Mouse (Mus musculus) megakaryocyte, embryonic 14.5 days (primary cell): ENCODE measurements around the gene Cdyl. TPM values are rescaled to one million over a fixed set of nuclear protein-coding genes. Genes with fewer than 3 reads are reported as not detected.

Source experiments
- H3K27me3 ChIP-seq: replicated peaks from 2 replicates; pipeline ENCODE3; 2012; ENCODE audit warnings: inconsistent platforms
- H3K36me3 ChIP-seq: replicated peaks from 2 replicates; pipeline ENCODE3; 2012; ENCODE audit warnings: low read length, inconsistent platforms, mixed read lengths
- H3K4me1 ChIP-seq: 2 replicates; pipeline ENCODE4 v1.6.1; 2012; ENCODE audit warnings: inconsistent platforms
- H3K4me3 ChIP-seq: replicated peaks from 2 replicates; pipeline ENCODE3; 2012; ENCODE audit warnings: moderate library complexity, mild to moderate bottlenecking, inconsistent platforms
- H3K9me3 ChIP-seq: 2 replicates; pipeline ENCODE4 v1.6.1; 2012; ENCODE audit warnings: inconsistent platforms
- FLI1 ChIP-seq: IDR thresholded peaks from 2 replicates; pipeline ENCODE4 v1.6.1; 2012; ENCODE audit warnings: low read length, inconsistent platforms, mixed read lengths
- GATA1 ChIP-seq: IDR thresholded peaks from 3 replicates; pipeline ENCODE4 v1.6.1; 2012; ENCODE audit warnings: mixed read lengths, low read length, inconsistent platforms, borderline replicate concordance
- polyA plus RNA-seq: library from polyadenylated mRNA; stranded (reverse); fragments of >175 nt; gene quantifications from 2 replicates; pipeline ENCODE4 v1.2.3, GENCODE M21; 2012; ENCODE audit warnings: low replicate concordance; ENCODE audit not compliant: insufficient read depth

Cdyl gene
- polyA plus RNA-seq, 1 experiment = 3.2 TPM

DNA sequence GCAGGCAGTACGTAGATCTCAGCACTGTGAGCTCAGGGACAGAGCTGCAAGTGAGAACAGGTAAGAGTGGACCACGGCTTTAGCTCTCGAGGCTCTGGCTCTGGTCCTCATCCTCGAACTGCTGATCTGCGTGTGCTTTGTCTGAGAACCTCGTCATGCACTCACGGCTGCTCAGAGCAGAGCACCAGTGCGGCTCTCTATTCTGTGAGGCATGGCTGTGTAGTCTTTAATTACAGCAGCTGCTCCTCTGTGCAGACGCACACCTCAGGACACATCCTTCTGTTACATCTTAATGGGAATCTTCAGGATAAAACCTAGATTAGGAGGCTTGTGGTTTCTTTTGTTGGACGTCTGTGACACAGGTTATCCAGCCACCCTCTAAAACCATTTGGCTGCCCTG, 180.5 kb downstream of the Cdyl start:
- H3K9me3 ChIP-seq = peaks cover 5% of the 10 kb centered on the region
- peaks cover 14% of the 10 kb centered on the region for H3K4me1 ChIP-seq
- no peaks in the 10 kb centered on the region for H3K27me3 ChIP-seq
- peaks cover 81% of the 10 kb centered on the region for H3K36me3 ChIP-seq
- TF ChIP-seq FLI1 (no peak), GATA1 (no peak)
- no peak overlapping the region for H3K4me3 ChIP-seq

DNA sequence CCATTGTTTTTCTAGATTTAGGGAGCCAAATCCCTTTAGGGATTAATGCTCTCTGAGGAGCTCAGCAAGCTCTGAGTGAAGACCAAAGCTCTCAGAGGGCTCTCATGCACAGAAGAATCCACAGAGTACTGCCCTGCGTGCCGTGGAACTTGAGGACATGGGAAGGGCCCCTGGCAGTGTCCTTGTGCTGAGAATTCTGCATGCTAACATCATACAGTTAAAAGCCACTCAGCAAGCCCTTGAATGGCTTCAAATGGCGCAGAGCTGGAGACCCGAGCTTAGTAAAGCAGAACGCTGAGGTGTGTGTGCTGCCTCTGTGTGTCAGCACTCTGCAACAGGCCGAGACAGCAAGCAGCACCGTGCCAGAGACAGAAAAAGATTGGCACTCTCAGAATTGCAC, 183.8 kb downstream of the Cdyl start:
- Histone ChIP-seq H3K4me3 (no peak overlapping the region), H3K36me3 (peaks cover 91% of the 10 kb centered on the region), H3K9me3 (no peaks in the 10 kb centered on the region; the same call in 1 of the 2 replicates), H3K27me3 (no peaks in the 10 kb centered on the region), H3K4me1 (peaks cover 23% of the 10 kb centered on the region)
- no peak for TF ChIP-seq FLI1
- no peak for TF ChIP-seq GATA1

GRCm38 (mm10) chr13:35845306-35845705, 185.7 kb downstream of the Cdyl start:
- TF ChIP-seq GATA1 = no peak
- Histone ChIP-seq H3K36me3 (peaks cover 85% of the 10 kb centered on the region), H3K27me3 (no peaks in the 10 kb centered on the region), H3K4me3 (no peak overlapping the region), H3K4me1 (peaks cover 23% of the 10 kb centered on the region), H3K9me3 (no peaks in the 10 kb centered on the region; the same call in 1 of the 2 replicates)

GRCm38 (mm10) chr13:35848694-35849093, 189.1 kb downstream of the Cdyl start:
- Histone ChIP-seq H3K4me1 (peaks cover 40% of the 10 kb centered on the region), H3K36me3 (peaks cover 65% of the 10 kb centered on the region), H3K27me3 (no peaks in the 10 kb centered on the region), H3K4me3 (no peak overlapping the region), H3K9me3 (no peaks in the 10 kb centered on the region)
- TF ChIP-seq FLI1 = no peak
- no peak for TF ChIP-seq GATA1

DNA sequence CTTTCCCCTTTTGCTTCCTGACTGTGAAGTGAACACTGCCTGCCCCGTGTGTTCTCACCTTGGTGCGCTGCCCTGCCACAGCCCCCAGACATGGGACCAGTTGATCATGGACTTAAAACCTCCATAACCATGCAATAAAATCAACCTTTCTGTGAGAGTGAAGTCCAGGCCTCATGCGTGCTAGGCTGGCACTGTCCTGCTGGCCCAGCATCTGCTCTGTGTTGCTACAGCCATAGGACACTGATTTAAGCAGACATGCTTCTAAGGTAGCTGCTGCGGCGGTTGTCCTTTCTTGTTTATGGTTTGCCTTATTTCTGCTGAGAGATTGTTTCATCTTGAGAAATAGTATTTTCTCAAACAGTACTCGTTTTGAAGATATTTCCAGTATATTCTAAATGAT, 191.9 kb downstream of the Cdyl start:
- no peaks in the 10 kb centered on the region for H3K9me3 ChIP-seq
- H3K27me3 ChIP-seq = no peaks in the 10 kb centered on the region
- TF ChIP-seq FLI1 (no peak), GATA1 (no peak)
- peaks cover 38% of the 10 kb centered on the region for H3K4me1 ChIP-seq
- peaks cover 61% of the 10 kb centered on the region for H3K36me3 ChIP-seq
- H3K4me3 ChIP-seq = no peak overlapping the region

DNA sequence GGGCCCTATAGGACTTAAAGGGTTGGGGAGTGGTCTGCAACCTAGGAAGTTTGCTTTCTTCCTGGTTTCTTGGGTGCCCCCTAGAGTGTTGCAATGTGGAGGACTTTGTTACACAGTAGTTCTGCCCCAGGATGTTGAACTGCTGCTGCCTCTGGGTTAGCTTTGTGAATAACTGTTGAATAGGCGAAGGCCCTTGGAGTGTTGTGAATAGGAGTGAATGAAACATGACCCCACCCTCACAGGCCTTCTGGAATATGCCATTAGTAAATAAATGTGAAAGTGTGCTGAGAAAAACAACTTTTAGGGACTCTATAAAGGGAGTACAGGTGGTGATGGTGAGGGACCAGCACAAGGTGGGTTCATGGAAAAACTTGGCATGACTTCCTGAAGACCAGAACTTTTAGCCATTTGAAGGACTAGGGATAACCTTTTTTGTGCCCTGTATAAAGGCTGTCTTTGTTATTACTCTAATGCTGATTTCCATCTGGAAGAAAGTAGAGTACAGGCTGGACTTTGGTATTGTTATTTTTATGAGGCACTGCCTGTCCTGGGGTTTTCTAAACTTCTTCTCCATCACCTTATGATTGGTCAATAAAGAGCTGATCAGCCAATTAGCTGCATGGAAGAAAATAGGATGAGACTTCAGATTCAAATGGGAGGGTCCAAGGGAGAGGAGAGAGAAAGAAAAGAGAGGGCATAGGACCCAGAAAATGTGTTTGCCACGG, 193.4 kb downstream of the Cdyl start:
- Histone ChIP-seq H3K27me3 (no peaks in the 10 kb centered on the region), H3K36me3 (peaks cover 64% of the 10 kb centered on the region), H3K4me1 (peaks cover 31% of the 10 kb centered on the region), H3K9me3 (no peaks in the 10 kb centered on the region), H3K4me3 (no peak overlapping the region)
- TF ChIP-seq GATA1 (no peak), FLI1 (no peak)

GRCm38 (mm10) chr13:35857486-35857885, 197.9 kb downstream of the Cdyl start:
- TF ChIP-seq GATA1 (no peak), FLI1 (no peak)
- H3K9me3 ChIP-seq = no peaks in the 10 kb centered on the region
- no peak overlapping the region for H3K4me3 ChIP-seq
- H3K27me3 ChIP-seq = no peaks in the 10 kb centered on the region
- H3K36me3 ChIP-seq = peaks cover 81% of the 10 kb centered on the region
- peaks cover 18% of the 10 kb centered on the region for H3K4me1 ChIP-seq

DNA sequence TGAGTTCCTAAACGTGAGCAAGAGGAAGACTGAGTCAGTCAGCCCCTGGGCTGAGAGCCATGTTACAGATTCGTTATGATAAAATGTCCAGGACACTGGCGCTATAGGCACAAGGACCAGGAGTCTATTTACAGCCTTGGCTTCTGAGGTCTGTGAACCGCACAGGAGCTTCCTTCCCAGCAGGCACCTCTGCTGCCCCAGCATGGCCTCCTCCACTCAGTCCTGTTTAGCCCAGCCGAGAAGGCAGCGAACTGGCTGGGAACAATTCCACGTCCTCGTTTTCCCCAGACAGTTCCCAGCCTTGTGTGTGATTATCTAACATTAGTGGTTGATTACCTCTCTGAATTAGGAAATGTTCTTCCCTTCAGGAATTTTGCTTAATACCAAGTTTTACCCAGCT, 201.3 kb downstream of the Cdyl start:
- TF ChIP-seq FLI1 = no peak
- TF ChIP-seq GATA1 = no peak
- no peaks in the 10 kb centered on the region for H3K27me3 ChIP-seq
- H3K36me3 ChIP-seq = peaks cover 95% of the 10 kb centered on the region
- H3K4me3 ChIP-seq = no peak overlapping the region
- H3K9me3 ChIP-seq = no peaks in the 10 kb centered on the region
- no peaks in the 10 kb centered on the region for H3K4me1 ChIP-seq

DNA sequence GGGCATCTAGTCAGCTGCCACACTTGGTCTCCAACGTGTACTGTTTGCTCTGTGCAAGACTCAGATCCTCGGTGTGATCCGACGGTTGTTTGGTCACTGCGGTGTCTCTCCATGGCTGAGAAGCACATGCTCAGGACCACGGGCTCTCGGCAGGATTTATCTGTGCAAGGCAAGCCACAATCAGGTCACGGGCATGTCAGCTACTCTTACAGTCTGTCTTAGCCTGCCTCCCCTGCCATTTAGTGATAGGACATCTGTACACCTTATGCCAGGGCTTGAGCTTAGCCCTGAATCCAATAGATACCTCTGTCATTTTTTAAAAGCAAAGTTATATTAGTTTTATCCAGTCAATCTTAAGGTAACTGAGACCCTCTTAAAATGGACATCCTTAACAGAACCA, 211.0 kb downstream of the Cdyl start:
- no peak overlapping the region for H3K4me3 ChIP-seq
- peaks cover 16% of the 10 kb centered on the region for H3K4me1 ChIP-seq
- H3K9me3 ChIP-seq = no peaks in the 10 kb centered on the region
- H3K36me3 ChIP-seq = peaks cover 83% of the 10 kb centered on the region
- no peak for TF ChIP-seq FLI1
- no peak for TF ChIP-seq GATA1
- no peaks in the 10 kb centered on the region for H3K27me3 ChIP-seq

- TF ChIP-seq FLI1 = no peak
- no peak for TF ChIP-seq GATA1
- Histone ChIP-seq H3K4me1 (peaks cover 16% of the 10 kb centered on the region), H3K36me3 (peaks cover 78% of the 10 kb centered on the region), H3K27me3 (no peaks in the 10 kb centered on the region), H3K4me3 (no peak overlapping the region), H3K9me3 (no peaks in the 10 kb centered on the region)
These were observed 211.5 kb downstream of the Cdyl start for GRCm38 (mm10) chr13:35871107-35871506.

GRCm38 (mm10) chr13:35875396-35875795, 215.8 kb downstream of the Cdyl start:
- TF ChIP-seq GATA1 = no peak
- TF ChIP-seq FLI1 = no peak
- Histone ChIP-seq H3K27me3 (peaks cover 8% of the 10 kb centered on the region), H3K36me3 (peaks cover 39% of the 10 kb centered on the region), H3K9me3 (no peaks in the 10 kb centered on the region), H3K4me1 (peaks cover 9% of the 10 kb centered on the region), H3K4me3 (no peak overlapping the region)

GRCm38 (mm10) chr13:35878282-35878681, 218.6 kb downstream of the Cdyl start:
- Histone ChIP-seq H3K36me3 (peaks cover 13% of the 10 kb centered on the region), H3K4me1 (no peaks in the 10 kb centered on the region), H3K9me3 (no peaks in the 10 kb centered on the region), H3K27me3 (peaks cover 21% of the 10 kb centered on the region), H3K4me3 (no peak overlapping the region)
- no peak for TF ChIP-seq FLI1
- no peak for TF ChIP-seq GATA1
